Mouse (Mus musculus): Measurements from ENCODE around the gene Lsamp. TPM values are rescaled to one million over a fixed set of nuclear protein-coding genes. Genes with fewer than 3 reads are reported as not detected.
A peak's percentile ranks its signal among the peaks of the same experiment; 100 is the strongest.

Gene Lsamp
- polyA plus RNA-seq, 1 experiment from 2014 or later: 106 TPM

DNA sequence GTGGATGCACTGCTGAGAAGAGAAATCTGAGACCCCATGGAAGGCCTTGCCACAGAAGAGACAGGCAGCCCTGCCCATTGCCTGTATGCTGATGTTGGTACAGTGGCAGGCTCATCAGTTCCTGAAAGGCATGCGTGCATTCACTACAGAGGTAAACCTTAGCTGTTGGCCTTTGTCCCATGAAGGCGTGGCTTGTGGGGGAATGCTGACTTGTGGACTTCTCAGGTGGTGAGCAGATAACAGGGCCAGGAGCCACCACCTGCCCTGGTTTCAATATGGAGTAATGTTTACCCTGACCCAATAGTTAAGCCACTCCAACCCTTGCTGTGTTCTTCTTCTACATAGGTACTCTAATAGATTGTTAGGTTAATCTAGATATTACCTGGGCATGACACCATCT lies 415.4 kb downstream of the Lsamp start:
- no peak overlapping the region for H3K9ac ChIP-seq (ENCODE audit: low read depth, low read length)
- H3K4me2 ChIP-seq (ENCODE audit: low read length): no peak overlapping the region
- H3K27ac ChIP-seq (ENCODE audit: low read length): no peak overlapping the region
- ATAC-seq: no peak
- H3K27me3 ChIP-seq (ENCODE audit: control insufficient read depth, insufficient read depth, low read depth, low read length): no peaks in the 10 kb centered on the region
- H3K4me1 ChIP-seq (ENCODE audit: control insufficient read depth, insufficient read depth, low read length): no peaks in the 10 kb centered on the region
- no peaks in the 10 kb centered on the region for H3K9me3 ChIP-seq (replicated peaks; ENCODE audit: control insufficient read depth, low read length, poor library complexity, severe bottlenecking)
- H3K4me3 ChIP-seq (ENCODE audit: low read depth, low read length): no peak overlapping the region
- 93% methylated on average over 2 of the region's 2 CpGs for WGBS
- H3K36me3 ChIP-seq (ENCODE audit: control insufficient read depth, insufficient read depth, low read length): no peaks in the 10 kb centered on the region

DNA sequence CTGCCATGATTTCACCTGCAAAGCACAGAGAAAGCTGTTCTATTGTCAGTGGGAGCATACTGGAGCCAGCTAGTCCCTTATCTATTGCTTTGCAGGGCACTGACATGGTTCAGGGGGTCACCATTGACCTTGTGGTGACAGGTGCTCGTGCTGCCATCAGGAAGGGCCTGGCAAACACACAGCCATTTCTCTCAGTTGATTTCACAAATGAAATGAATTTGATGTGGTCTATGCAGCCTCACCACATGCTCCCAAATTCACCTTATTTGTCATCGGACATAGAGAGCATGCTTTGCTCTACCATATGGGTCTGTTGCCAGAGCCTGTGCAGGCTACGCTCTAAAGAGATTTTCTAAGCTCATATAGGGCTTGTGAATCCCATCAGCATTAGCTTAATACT lies 450.1 kb downstream of the Lsamp start:
- H3K4me2 ChIP-seq (ENCODE audit: low read length): no peak overlapping the region
- no peaks in the 10 kb centered on the region for H3K27me3 ChIP-seq (ENCODE audit: control insufficient read depth, insufficient read depth, low read depth, low read length)
- no peak overlapping the region for H3K9ac ChIP-seq (ENCODE audit: low read depth, low read length)
- no peak for ATAC-seq
- no peaks in the 10 kb centered on the region for H3K36me3 ChIP-seq (ENCODE audit: control insufficient read depth, insufficient read depth, low read length)
- no peak overlapping the region for H3K27ac ChIP-seq (ENCODE audit: low read length)
- 79% methylated on average over 3 of the region's 3 CpGs for WGBS
- no peak overlapping the region for H3K4me3 ChIP-seq (ENCODE audit: low read depth, low read length)
- no peaks in the 10 kb centered on the region for H3K4me1 ChIP-seq (ENCODE audit: control insufficient read depth, insufficient read depth, low read length)
- no peaks in the 10 kb centered on the region for H3K9me3 ChIP-seq (replicated peaks; ENCODE audit: control insufficient read depth, low read length, poor library complexity, severe bottlenecking)

DNA sequence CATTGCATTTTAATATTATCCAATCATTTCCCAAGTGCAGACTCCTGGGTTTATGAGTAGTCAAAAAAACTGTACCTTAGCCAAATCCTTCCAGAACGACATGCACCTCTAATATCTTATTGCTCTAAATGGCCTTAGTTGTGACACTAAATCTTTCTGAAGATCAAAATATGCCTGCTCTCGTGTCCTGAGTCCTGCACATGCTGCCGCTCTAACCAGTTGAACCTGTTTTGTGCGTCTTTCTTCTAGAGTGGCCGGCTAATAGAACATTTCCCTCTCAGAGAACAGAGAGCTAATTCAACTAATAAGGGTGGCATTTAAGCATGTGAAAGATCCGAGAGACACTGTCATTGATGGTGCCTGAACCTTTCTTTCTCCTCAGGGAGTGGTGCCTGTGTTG lies 452.3 kb downstream of the Lsamp start:
- Histone ChIP-seq H3K4me2 (ENCODE audit: low read length) (no peak overlapping the region), H3K27ac (ENCODE audit: low read length) (no peak overlapping the region), H3K4me1 (ENCODE audit: control insufficient read depth, insufficient read depth, low read length) (no peaks in the 10 kb centered on the region), H3K9ac (ENCODE audit: low read depth, low read length) (no peak overlapping the region), H3K4me3 (ENCODE audit: low read depth, low read length) (no peak overlapping the region), H3K36me3 (ENCODE audit: control insufficient read depth, insufficient read depth, low read length) (no peaks in the 10 kb centered on the region), H3K9me3 (replicated peaks; ENCODE audit: control insufficient read depth, low read length, poor library complexity, severe bottlenecking) (no peaks in the 10 kb centered on the region), H3K27me3 (ENCODE audit: control insufficient read depth, insufficient read depth, low read depth, low read length) (no peaks in the 10 kb centered on the region)
- no peak for ATAC-seq
- WGBS: 81% methylated on average over 6 of the region's 6 CpGs

DNA sequence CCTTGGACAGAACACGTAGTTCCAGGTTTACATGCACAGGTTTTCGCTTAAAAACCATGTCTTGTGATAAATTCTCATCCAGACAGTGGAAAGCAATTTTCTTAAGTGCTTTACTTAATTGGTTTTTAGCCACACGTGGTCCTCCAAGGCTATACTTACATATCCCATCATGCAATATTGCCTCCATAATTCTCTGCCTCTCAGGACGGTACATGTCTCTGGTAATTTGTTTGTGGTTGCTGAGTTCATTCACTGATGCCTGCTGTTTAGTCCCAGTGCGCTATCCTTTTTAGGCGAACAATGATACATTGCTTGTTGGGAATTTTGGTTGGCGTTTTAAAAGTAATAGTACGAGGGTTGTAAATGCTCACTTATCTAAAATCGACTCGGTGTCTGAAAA lies 453.7 kb downstream of the Lsamp start:
- no peak overlapping the region for H3K9ac ChIP-seq (ENCODE audit: low read depth, low read length)
- no peaks in the 10 kb centered on the region for H3K4me1 ChIP-seq (ENCODE audit: control insufficient read depth, insufficient read depth, low read length)
- H3K27ac ChIP-seq (ENCODE audit: low read length): no peak overlapping the region
- H3K27me3 ChIP-seq (ENCODE audit: control insufficient read depth, insufficient read depth, low read depth, low read length): no peaks in the 10 kb centered on the region
- no peaks in the 10 kb centered on the region for H3K9me3 ChIP-seq (replicated peaks; ENCODE audit: control insufficient read depth, low read length, poor library complexity, severe bottlenecking)
- 79% methylated on average over 10 of the region's 10 CpGs for WGBS
- no peak for ATAC-seq
- H3K36me3 ChIP-seq (ENCODE audit: control insufficient read depth, insufficient read depth, low read length): no peaks in the 10 kb centered on the region
- no peak overlapping the region for H3K4me3 ChIP-seq (ENCODE audit: low read depth, low read length)
- 0 out of 2 replicates have a peak overlapping the region, but pooled peaks have one; percentile 5 for H3K4me2 ChIP-seq (ENCODE audit: low read length)

DNA sequence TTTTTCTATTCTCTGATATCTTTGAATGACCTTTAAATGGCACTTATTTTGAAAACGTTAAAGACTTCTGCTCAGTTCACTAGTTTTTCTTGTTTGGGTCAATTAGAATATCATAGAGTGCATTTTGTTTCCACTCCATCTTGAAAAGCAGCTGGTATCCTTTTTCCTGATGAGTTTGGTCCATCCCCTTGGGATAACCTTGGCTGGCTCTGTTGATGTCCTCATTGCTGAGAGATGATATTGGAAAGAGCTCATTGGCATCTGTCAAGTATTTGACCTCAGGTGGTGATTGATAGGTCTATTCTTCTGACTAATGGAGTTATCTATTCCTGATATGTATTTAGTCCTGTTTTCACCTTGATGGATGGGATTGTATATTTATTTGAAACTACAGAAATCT lies 454.7 kb downstream of the Lsamp start:
- Histone ChIP-seq H3K27me3 (ENCODE audit: control insufficient read depth, insufficient read depth, low read depth, low read length) (no peaks in the 10 kb centered on the region), H3K9me3 (replicated peaks; ENCODE audit: control insufficient read depth, low read length, poor library complexity, severe bottlenecking) (no peaks in the 10 kb centered on the region), H3K4me1 (ENCODE audit: control insufficient read depth, insufficient read depth, low read length) (no peaks in the 10 kb centered on the region), H3K4me2 (ENCODE audit: low read length) (no peak overlapping the region), H3K27ac (ENCODE audit: low read length) (no peak overlapping the region), H3K4me3 (ENCODE audit: low read depth, low read length) (no peak overlapping the region), H3K9ac (ENCODE audit: low read depth, low read length) (no peak overlapping the region), H3K36me3 (ENCODE audit: control insufficient read depth, insufficient read depth, low read length) (no peaks in the 10 kb centered on the region)
- ATAC-seq: no peak
- WGBS: 81% methylated on average over 1 of the region's 1 CpGs

DNA sequence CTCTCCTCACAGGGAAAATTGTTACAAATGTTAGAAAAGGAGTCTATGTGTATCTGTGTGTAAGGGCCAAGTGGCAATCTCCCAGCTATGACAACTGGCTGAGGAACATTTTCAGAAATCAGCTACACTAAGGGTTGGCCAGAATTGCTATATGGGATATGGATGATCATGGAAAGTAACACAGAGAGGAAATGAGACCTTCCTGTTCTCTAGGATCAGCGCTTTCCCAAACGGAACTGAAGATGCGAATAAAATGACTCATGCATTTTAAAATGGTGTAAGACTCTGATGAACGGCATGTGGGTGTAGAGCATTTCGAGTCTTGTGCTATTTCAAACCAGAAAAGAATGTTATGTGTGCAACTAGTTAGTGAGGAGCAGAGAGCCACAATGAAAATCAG lies 462.4 kb downstream of the Lsamp start:
- Histone ChIP-seq H3K27me3 (ENCODE audit: control insufficient read depth, insufficient read depth, low read depth, low read length) (no peaks in the 10 kb centered on the region), H3K36me3 (ENCODE audit: control insufficient read depth, insufficient read depth, low read length) (no peaks in the 10 kb centered on the region), H3K4me3 (ENCODE audit: low read depth, low read length) (no peak overlapping the region), H3K9ac (ENCODE audit: low read depth, low read length) (no peak overlapping the region), H3K4me2 (ENCODE audit: low read length) (no peak overlapping the region), H3K9me3 (replicated peaks; ENCODE audit: control insufficient read depth, low read length, poor library complexity, severe bottlenecking) (no peaks in the 10 kb centered on the region), H3K27ac (ENCODE audit: low read length) (no peak overlapping the region), H3K4me1 (ENCODE audit: control insufficient read depth, insufficient read depth, low read length) (no peaks in the 10 kb centered on the region)
- no peak for ATAC-seq
- WGBS: 84% methylated on average over 5 of the region's 5 CpGs

DNA sequence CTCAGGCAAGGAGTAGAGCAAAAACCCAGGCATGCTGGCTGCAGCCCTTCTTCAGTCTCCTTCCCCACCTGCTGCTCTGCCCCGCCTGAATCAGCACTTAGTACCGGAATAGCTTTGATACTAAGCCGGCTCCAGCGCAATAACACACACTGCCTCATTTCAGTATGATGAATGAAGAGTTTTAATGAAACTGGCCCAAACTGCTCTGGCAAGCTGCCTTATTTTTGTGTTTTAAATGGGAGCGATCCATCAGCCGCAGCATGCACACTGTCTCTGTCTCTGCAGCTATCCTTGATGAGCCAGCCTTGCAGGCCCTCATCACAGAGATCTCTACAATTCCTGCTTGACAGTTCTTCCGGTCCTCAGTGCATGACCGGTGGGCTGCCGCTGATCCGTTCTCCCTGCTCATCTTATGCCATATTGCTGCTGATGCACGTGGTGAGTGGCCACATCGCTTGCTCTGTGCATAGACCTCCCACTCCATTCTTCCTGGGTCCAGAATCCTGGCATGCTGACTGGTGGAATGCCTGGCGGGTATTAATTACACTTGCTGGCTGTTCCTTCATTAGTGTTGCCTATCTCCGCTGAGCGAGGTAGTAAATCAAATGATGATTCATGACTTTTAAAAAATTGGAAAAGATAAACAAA lies 479.4 kb downstream of the Lsamp start:
- H3K27ac ChIP-seq (ENCODE audit: low read length): no peak overlapping the region
- no peaks in the 10 kb centered on the region for H3K4me1 ChIP-seq (ENCODE audit: control insufficient read depth, insufficient read depth, low read length)
- H3K9me3 ChIP-seq (replicated peaks; ENCODE audit: control insufficient read depth, low read length, poor library complexity, severe bottlenecking): no peaks in the 10 kb centered on the region
- no peak overlapping the region for H3K4me2 ChIP-seq (ENCODE audit: low read length)
- no peak overlapping the region for H3K4me3 ChIP-seq (ENCODE audit: low read depth, low read length)
- no peaks in the 10 kb centered on the region for H3K36me3 ChIP-seq (ENCODE audit: control insufficient read depth, insufficient read depth, low read length)
- 68% methylated on average over 15 of the region's 15 CpGs for WGBS
- no peak overlapping the region for H3K9ac ChIP-seq (ENCODE audit: low read depth, low read length)
- no peaks in the 10 kb centered on the region for H3K27me3 ChIP-seq (ENCODE audit: control insufficient read depth, insufficient read depth, low read depth, low read length)
- no peak for ATAC-seq

DNA sequence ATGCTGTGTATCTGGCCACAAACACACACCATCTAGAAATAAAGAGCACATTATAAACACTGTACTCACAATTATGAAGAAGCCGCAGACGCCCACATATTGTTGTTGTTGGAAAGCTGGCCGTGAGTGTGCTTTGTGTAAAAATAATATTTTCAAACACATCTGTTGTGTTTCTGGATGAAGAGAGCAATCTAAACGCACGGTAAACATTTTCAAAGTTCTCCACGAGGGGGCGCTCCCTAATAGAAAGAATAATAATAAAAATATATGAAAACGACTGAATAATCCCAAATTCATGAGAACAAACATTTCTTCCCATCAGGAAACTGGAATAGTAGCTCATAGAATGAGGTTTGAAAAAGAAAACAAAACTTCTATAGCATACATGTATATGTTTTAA lies 482.4 kb downstream of the Lsamp start:
- 21% methylated on average over 8 of the region's 8 CpGs for WGBS
- no peaks in the 10 kb centered on the region for H3K9me3 ChIP-seq (replicated peaks; ENCODE audit: control insufficient read depth, low read length, poor library complexity, severe bottlenecking)
- no peak for ATAC-seq

DNA sequence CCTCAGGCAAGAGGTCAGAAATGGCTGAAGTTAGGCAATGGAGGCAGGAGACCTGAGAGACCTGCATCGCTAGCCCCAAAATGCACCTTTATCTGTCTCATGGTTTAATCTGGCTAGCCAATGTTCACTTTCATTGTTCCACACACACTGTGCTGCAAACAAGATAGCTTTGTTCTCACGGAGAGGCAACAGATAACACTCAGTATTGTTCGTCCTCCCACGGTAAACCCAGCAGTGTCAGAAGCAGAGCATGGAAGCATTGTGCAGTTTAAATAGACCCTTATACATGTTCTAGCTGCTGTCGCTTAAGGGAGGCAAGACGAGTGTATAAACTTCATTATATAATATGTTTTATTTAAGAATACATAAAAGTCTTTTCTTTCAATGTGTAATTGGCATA lies 486.8 kb downstream of the Lsamp start:
- ATAC-seq: no peak
- H3K27me3 ChIP-seq (ENCODE audit: control insufficient read depth, insufficient read depth, low read depth, low read length): no peaks in the 10 kb centered on the region
- H3K27ac ChIP-seq (ENCODE audit: low read length): no peak overlapping the region
- no peaks in the 10 kb centered on the region for H3K9me3 ChIP-seq (replicated peaks; ENCODE audit: control insufficient read depth, low read length, poor library complexity, severe bottlenecking)
- WGBS: 63% methylated on average over 6 of the region's 6 CpGs
- no peak overlapping the region for H3K4me3 ChIP-seq (ENCODE audit: low read depth, low read length)
- H3K4me1 ChIP-seq (ENCODE audit: control insufficient read depth, insufficient read depth, low read length): peaks cover 5% of the 10 kb centered on the region
- H3K4me2 ChIP-seq (ENCODE audit: low read length): no peak overlapping the region
- no peaks in the 10 kb centered on the region for H3K36me3 ChIP-seq (ENCODE audit: control insufficient read depth, insufficient read depth, low read length)
- H3K9ac ChIP-seq (ENCODE audit: low read depth, low read length): no peak overlapping the region

More for the DNA sequence above, 482.4 kb downstream of the Lsamp start:
- no peaks in the 10 kb centered on the region for H3K36me3 ChIP-seq (ENCODE audit: control insufficient read depth, insufficient read depth, low read length)
- H3K4me1 ChIP-seq (ENCODE audit: control insufficient read depth, insufficient read depth, low read length): no peaks in the 10 kb centered on the region
- H3K4me2 ChIP-seq (ENCODE audit: low read length): no peak overlapping the region
- H3K4me3 ChIP-seq (ENCODE audit: low read depth, low read length): no peak overlapping the region
- H3K9ac ChIP-seq (ENCODE audit: low read depth, low read length): no peak overlapping the region
- H3K27me3 ChIP-seq (ENCODE audit: control insufficient read depth, insufficient read depth, low read depth, low read length): no peaks in the 10 kb centered on the region
- no peak overlapping the region for H3K27ac ChIP-seq (ENCODE audit: low read length)

Data from midbrain, embryonic 16.5 days (tissue).